Mouse (Mus musculus): Measurements from ENCODE around the gene Btrc.
"Not testable (repeated sequence)": the region's sequence is repeated elsewhere in the genome, so short reads cannot be mapped to it uniquely, and the experiment has no call there.

Gene Btrc

DNA sequence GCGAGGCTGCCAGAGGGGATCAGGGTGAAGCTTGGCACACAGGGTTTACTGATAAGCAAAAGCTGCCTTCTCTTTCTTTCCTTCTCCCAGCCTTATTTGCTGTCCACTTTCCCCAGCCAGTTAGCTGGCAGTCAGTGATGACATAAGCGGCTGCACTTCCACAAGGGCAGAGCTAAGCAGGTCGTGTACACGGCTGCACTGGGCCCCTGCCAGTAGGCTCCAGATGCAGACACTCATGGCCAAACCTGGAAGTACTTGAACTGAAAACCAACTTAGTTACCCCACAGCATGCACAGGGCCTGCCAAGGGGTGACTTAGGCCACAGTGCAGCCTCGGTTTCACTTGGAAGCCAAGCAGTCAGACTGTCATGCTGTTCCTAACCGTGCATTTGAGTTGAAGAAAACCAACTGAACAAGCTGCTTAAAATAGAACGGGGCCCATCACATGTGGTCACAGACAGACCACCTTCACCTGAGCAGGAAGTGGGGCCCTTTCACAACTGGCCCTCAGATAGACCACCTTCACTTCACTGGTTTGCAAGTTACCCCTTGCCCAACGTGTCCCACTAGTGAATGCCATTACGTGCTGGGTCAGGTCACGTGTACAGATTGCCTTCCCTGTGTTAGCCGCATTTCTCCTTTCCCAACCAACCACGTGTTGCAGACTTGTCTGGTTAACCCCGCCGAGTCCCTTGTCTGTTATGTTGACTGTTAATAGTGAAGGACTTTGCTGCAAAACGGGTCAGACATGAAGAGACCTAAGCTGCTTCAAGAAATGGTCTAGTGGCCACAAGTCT is 166.9 kb downstream of the Btrc start:
- DNase-seq (ENCODE audit: low read depth), result no peak

DNA sequence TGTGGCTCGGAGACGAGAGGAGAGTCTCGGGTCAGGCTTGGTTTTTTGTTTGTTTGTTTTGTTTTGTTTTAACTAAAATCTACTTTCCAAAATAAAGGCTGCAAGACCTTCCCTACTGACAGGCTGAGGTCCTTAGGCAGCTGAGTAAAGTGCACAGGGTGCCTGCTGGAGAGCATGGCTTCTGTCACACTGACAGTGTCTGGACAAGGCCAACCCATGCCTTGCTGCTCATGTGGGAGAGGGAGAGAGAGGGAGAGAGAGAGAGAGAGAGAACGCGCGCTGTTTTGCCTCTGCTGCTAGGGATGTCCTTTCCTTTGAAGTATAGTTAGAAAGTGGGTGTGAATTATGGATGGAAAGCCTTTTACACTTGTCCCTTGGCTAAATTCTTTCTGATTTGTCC is 168.0 kb downstream of the Btrc start:
- no peak for DNase-seq (ENCODE audit: low read depth)

DNA sequence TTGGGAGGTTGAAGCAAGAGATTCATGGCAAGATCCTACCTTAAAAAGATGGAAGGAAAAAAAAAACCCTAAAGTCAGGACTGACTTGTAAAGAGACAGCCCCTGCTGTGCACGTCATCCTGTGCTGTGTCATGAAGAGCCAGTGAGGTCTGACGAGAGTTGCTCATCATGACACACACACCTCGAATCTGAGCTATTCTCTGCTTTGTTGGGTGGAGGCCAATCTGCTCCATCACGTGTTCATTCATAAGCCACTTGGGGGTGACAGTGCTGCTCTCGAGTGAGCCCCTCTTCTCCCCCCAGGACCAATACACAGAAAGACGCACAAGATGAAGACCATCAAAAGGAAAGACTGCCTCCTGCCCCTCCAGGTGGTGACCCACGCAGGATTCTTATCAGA is 170.1 kb downstream of the Btrc start:
- no peak for DNase-seq (ENCODE audit: low read depth)

DNA sequence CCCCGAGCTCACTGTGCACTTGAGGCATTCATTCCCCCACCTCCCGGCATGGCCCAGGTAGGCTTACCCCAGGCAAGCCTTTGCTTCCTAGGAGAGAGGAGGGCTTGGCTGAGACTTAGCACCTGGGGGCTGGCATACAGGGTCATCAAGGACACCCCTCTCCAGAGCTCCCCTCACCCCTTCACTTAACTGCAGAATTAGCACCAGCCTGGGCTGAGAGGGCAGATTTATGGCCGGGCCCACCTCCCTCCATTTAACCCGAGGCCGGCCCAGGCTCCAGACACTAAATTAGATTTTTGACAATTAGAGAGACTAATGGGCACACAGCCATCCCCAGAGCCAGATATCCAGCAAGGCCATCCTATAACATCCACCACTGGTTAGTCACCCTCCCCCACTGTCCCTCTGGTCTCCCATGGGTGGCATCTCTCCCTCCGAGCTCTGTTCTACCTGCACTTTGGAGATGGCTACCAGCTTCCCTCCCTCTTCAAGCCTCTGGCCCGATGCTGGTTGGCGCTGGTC is 171.7 kb downstream of the Btrc start:
- DNase-seq (ENCODE audit: low read depth), result no peak

DNA sequence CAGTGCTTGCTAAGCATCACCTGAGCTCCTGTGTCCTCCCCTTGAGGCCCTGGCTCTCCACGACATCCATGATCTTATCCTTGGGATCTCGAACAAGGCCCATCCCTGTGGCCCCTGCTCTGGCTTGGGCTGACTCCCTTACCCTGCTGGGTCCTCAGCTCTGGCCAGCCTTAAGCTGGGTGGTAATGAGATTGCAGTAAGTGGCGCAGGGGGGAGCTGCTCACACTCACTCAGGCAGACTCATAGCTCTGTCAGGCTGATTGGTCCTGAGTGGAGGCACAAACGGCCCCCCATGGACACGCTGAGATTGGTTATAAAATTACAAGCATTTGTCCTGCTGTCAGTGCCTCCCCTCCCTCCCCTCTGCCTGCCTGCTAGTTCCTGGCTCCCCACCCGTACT is 172.4 kb downstream of the Btrc start:
- DNase-seq (ENCODE audit: low read depth), result no peak

DNA sequence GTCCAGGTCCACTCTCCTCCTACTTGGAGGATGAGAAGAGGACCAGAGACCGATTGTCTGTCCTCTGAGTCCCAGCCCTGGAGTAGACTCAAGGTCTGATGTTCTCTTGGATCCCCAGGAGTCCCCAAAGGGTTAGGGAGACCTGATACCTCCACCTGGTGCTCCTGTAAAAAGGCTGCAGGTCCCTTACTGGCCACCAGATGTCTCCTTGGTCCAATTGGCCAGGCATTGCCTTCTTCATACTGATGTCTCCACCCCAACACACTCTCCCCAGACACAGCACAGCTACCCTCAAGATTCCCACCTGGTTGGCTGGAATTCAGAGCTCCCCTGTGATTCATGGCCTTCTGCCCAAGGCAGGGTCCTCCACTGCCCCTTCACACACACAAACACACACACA is 174.0 kb downstream of the Btrc start:
- DNase-seq (ENCODE audit: low read depth), result no peak

DNA sequence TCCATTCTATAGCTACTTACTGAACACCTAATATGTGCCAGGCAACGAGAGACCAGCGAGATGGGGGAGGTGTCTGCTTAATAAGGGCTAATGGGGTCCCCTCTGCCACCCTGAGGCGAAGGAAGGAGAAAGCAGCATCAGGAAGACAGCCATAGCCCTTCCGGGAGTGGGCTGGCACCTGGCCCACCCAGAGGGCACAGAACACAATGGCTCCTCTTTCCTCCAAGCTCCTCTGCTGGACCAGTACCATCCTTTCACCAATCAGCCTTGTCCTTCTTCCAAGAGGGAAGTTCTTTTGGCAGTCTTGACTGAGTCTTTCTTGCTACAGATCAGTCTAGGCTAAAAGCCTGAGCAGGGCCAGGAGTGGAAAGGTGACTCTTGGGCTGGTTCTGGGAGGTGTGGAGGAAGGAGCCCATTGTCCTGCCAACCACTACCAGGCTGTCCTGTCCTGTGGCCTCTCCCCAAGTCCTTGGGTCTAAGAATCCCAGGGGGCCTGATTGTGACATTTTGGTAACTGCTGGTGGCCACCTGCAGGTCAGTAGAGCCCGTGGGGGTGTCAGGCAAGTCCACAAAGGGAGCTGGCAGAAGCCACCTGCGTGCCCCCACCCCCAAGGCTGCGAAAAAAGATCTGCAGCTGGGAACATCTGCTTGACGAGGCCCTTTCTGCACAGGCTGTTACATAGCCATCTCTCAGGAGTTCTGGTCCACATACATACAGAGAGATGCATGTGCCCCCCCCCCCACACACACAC is 177.3 kb downstream of the Btrc start:
- DNase-seq (ENCODE audit: low read depth), result no peak

DNA sequence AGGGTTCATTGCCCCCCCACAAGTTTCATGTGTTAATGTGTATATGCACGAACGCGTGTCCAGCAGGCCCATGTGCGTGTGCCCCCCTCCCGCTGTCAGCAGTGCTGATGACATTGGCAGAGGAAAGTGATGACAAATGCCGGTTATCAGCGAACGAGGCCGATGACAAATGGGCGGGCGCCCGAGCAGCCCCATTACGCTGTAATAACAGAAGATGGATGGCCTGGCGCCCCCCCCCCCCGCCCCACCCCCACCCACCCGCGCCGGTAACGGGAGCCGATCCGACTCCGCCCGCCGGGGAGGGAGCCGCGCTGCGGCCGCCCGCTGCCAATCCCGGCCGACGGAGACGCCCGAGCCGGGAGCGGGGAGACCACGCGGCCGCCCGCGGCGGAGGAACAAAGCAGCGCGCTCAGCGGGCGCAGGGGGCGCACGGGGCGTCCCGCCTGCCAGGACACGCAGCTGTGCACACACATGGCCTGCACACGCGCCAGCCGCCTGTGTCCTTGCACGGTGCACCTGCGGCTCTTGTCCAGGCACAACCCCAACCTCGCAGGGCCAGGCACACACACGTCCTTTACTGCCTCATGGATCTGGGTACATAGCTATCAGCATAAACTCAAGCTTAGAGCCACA is 178.0 kb downstream of the Btrc start:
- DNase-seq (ENCODE audit: low read depth), result no peak

DNA sequence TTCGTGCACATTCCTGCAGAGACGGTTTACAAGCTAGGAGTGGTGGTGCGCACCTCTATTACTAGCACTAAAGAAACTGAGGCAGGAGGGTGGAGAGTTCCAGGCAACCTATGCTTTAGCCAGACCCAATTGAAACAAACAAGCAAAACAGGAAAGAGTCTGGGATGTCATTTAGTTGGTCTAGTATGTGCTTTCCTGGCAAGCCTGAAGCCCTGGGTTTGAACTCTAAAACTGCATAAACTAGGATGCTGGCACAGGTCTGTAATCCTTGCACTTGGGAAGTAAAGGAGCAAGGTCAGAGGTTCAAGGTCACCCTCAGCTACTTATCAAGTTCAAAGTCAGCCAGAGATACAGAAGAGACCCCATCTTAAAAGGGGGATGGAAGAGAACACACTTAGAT is 178.5 kb downstream of the Btrc start:
- no peak for DNase-seq (ENCODE audit: low read depth)

DNA sequence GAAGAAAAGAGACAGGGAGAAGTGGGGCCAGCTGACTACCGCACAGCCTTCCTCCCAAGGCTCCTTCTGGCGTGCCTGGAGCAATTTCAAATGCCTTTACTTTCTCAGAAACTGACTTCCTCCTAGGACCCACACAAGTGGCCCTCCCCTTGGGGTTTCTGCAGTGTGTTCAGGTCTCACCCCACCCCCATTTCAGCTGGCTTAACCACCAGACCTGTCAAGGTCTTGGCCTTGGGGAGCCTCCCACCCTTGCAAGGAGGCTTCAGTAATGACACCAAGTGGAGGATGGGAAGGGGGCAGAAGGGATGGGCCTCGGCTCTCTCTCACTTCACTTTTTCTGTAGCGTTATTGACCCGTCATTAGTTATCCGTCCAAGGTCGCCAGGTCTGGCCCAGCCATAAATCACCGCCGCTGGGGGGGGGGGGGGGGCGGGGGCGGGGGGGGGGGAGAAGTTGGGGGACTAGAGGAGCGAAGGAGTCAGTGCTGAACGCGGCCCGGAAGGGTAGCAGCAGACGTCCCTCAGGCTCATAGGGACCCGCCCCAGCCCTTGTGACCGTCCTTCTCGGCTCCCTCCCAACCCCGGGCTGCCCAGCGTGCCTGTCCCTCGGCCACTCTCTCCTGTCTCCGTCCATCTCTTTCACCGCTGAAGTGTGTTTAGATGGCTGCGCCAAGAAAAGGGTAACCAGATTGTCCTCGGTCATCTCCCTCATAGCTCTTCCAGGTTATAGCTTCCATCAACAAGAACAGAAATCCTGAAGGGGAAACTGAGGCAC is 180.8 kb downstream of the Btrc start:
- DNase-seq (ENCODE audit: low read depth), result no peak

DNA sequence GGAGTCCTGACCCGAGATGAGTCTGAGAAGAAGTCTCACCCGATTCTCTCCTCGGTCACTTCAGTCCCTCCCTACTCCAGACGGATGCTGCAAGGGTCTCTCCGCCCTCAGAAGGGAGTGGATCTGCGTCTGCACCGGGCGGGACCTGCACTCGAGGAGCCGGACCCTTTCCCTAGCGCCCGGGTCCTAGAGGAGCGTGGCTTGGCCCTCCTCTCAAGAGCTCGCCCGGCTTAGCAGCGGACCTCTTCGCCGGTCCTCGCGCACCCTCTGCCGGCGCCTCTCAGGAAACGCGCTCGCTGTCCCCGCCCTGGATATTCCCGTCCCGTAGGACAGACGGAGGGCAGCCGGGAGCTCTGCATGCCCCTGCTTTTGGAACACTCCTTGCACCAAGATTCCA is 181.4 kb downstream of the Btrc start:
- DNase-seq (ENCODE audit: low read depth), result no peak

DNA sequence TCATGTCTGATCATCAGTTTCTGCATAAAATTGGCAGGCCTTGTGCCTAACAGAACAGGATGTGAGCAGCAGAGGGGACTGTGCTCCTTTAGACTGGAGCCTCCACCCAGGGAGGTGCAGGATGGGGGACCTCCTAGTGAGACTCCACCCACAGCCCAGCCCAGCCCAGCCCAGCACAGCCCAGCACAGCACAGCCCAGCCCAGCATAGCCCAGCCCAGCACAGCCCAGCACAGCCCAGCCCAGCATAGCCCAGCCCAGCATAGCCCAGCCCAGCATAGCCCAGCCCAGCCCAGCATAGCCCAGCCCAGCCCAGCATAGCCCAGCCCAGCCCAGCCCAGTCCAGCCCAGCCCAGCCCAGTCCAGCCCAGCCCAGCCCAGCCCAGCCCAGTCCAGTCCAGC is 184.7 kb downstream of the Btrc start:
- DNase-seq (ENCODE audit: low read depth), result not testable (repeated sequence)

DNA sequence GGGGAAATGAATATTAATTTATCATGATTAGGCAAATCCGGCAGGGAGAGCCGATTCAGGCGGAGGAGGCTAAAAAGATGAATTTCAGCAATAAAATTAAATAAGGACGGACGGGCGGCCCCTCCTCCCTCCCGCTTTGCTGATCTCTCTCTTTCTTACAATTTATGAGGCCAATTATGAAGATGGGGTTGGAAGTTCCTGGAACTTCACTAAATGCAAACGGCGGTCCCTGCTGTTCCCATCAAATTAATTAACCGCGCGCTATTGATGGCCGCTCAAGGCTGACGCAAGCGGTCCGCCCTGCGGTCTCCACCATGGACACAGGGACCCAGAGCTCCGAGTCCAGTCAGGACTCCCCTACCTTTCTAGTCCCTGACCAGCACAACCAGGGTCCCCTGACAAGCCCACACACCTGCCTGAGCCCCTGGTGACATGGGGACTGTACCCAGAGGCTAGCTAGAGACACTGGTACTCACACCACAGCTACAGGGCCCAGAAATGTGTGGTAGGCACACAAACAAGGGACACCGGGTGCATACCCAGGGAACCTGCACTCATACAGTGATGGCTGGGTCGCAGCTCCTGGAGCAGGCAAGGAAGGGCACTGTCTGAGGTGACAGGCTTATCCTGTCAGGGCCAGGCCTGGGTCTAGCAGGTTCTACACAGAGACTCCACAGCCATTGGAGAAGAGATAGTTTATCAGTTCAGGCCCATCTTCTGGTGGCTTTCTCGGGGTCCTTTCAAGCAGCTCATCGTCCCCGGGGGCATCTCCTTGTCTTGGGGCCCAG is 185.8 kb downstream of the Btrc start:
- no peak for DNase-seq (ENCODE audit: low read depth)

DNA sequence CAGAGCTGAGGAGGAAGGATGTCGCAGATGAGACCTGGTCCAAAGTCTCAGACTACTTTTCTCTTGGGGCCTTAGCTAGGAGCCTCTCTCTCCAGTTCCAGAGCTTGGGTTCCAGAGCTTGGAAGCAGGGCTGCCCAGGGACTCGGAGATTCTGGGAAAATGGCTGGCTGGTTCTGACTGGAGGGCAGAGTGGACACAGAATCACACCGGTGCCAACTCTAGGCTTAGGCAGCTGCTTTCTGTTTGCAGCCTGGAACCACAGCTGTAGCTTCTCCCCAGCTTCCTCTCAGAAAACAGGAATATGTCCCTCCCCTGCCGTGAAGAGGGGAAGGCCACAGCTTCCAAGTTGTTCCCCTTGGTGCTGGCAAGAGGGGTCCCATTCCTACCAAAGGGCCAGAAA is 186.4 kb downstream of the Btrc start:
- DNase-seq (ENCODE audit: low read depth), result no peak

DNA sequence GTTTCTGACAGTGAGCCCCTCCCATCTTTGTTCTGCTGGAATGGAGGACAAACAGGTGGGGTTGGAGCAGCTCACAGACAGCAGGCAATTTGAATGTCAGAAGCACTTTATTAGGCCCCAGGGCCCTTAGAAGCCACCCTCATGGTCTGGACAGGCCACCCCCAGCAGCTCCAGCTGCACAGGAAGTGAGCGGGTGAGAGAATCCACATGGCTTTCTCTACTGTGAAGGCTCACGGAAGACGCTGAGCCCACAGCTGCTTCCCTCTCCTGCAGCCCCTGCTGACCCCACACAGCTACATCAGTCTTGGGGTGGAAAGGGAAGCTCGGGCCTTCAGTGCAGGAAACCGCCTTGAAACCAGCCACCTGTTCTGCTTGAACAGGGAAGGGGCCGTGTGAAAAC is 188.7 kb downstream of the Btrc start:
- no peak for DNase-seq (ENCODE audit: low read depth)

DNA sequence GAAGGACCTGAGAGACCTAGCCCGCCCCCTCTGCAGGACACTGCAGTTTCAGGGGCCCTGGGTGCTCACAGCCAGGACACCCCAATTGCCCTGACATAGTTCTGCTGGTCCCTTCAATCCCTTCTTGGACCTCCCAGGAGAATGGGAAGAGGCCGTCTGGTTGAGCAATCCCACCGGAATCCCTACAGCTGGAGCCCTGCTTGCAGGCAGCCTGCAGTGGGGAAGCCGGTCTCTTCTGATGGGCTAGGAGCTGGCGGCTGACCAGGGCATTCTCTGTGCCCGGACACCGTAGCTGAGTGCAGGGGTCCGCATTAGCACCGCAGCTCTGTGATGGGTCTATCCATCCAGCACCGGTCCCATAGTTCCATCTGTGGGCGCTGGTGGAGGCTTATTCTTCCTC is 190.6 kb downstream of the Btrc start:
- DNase-seq (ENCODE audit: low read depth), result no peak

DNA sequence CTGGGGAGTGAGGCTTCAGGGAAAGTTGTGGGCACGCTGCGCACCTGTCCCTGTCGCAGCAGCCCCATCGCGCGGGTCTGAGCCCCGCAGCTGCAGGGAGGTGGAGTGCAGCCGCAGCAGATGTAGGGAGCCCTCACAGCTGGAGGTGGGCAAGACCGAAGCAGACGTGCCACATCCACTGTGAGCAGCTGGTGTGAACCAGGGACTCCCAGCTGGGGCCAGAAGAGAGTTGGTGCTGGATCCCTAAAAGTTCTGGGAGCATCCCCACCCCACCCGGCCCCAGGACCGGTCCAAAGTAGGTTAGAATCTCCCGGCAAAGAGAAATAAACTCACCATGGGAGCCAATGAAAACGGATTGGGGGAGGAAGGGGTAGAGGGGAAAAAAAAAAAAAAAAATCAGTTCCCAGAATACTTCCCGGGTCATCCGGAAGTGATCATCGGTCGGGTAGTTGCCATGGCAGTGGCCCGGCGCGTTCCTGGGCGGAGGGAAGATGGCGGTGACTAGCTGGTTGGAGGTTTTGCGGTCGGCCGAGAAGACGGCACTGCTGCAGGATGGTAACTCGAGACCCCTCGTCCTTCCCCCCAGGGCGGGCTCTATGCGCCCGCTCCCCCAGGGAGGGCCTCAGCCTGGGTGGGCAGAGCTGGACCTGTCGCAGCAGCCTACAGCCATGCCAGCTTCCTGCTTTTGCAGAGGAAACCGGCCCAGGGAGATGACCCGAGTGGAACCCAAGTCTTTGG is 196.8 kb downstream of the Btrc start, which contains the start of the genes Poll and Gm17018:
TSS of gene Poll (minus strand) at position 379 of the 738 bp plus-strand sequence.
TSS of gene Gm17018 (plus strand) at position 463 of the 738 bp plus-strand sequence.
- no peak for DNase-seq (ENCODE audit: low read depth)

DNA sequence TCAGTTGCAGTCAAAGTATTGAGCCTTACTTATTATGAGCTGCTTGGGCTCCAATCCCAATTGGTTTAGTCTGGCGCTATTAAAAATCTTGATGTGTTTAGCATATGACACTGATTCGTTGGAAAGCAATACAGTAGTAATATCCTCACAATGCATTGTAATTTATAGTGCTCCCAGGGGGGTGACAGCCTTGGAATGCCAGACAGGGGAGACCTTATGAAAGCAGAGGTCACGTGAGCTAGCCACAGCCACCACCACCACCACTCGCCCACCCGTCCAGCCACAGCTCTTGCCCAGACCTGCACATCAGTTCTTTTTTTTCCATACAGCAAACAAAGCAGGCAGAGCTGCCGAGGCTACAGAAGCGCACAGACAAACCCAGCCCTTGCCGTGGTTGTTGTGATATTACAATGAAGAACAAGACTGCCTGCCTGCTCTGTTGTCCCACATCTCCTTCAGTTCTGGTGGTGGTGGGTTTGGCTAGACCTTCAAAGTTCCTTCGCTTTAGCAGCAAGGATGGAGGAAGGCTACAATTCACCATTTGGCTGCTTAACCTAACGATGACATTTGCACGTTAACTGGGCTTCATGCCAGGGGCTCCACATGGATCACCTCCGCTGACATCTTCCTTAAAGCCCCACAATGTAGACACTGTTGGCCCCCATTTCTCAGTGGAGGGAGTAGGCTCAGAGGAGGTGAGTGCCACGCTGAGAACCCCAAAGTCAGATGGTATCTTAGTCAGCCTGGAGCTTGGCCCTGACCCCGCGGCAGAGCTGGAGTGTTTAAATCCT is 202.6 kb downstream of the Btrc start:
- DNase-seq (ENCODE audit: low read depth), result no peak

DNA sequence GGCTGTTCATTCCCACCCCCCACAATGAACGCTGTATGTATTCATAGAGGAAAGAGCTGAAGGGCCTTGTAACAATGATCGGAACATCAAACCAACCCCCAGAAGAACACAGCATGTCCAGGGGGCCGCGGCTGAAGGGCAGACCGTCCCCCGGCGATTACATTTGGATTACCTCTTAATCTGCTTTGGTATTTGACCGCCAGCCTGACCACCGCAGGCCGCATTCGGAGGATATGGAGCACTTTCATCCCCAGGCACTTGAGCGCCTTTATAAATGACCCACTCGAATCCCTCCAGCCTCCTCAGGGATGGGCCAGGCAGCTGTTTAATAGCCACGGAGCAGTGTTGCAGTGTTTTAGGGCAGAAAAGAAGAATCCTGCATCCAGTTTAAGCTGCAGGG is 203.8 kb downstream of the Btrc start:
- no peak for DNase-seq (ENCODE audit: low read depth)

DNA sequence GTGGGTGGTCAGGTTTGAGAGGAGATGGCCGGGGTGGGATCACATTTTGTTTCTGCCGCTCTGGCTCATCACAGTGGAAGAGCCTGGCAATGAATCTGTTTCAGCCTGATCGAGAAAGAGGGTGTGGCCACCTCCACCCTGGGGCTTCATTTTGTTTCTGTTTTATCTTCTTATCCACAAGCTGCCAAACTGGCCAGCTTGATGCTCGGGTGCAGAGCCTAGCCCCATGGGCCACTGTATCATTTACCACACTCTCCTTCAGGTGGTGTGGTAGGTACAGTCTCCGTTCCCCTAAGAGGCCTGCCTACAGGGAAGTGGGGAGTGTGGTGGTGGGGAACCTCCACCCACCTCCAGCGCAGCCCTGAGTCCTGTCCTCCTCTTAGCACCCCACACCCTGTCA is 209.5 kb downstream of the Btrc start:
- DNase-seq (ENCODE audit: low read depth), result no peak
